ENCODE assay signal across 12 mouse cellular contexts in the genomic region with DNA sequence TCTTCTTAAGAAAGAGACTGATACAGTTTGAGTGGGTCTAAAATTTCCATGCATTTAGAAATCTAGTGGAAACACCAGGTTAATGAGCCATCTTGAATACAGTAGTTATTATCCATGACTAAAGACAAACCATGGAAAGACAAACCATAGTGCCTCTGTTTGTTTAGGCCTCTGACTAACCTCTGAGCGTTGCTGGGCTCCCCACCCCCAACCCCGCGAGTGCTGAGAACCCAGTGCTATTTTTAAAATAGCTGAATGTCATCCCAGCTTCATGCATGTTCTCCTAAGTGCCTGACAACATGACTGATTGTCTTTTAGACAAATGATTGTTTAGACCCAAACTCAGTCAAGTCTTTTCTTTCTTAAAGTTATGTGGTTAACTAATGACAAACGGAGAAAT. TPM values are rescaled to one million over a fixed set of nuclear protein-coding genes. Genes with fewer than 3 reads are reported as not detected.
DNase-seq lines count a peak whose midpoint lies in the region; ATAC-seq and TF ChIP-seq lines count a peak whose summit lies in the region.
"Had no signal": no experiment of that assay in that cellular context is flagged by ENCODE, and none has a peak within 500 bp of the region (broad histone marks: within the 10 kb centered on the region; RNA-seq: fewer than 3 reads in every experiment).

No protein-coding gene starts in this region.

- TF ChIP-seq CTCF in lung, postnatal 0 days (IDR thresholded peaks at IDR 0.05), result no peak
- no peak for TF ChIP-seq CTCF in cerebellum, adult 2 months (IDR thresholded peaks at IDR 0.05; ENCODE audit: borderline replicate concordance, insufficient read depth, low read depth, low read length)

- H3K9me3 ChIP-seq in lung, postnatal 0 days (ENCODE audit: low read length), result no peaks in the 10 kb centered on the region
- no peaks in the 10 kb centered on the region for H3K9me3 ChIP-seq in heart, embryonic 10.5 days
- H3K9me3 ChIP-seq: forebrain, embryonic 10.5 days had no signal

- ATAC-seq in lung, postnatal 0 days, result no peak

- H3K4me3 ChIP-seq in lung, postnatal 0 days (ENCODE audit: low read depth, low read length), result no peak overlapping the region
- H3K4me3 ChIP-seq in heart, embryonic 10.5 days, result no peak overlapping the region
- no peak overlapping the region for H3K4me3 ChIP-seq in cerebellum, adult 2 months (replicated peaks; ENCODE audit: insufficient read depth, low read depth, low read length)
- H3K4me3 ChIP-seq: forebrain, embryonic 10.5 days; left cerebral cortex, adult 2 months had no signal

- peak; percentile 12 for DNase-seq in lung, postnatal 0 days (ENCODE audit: low spot score)
- DNase-seq in lung, postnatal 36 days, result no peak
- peak; percentile 51 for DNase-seq in adrenal gland, postnatal 25 days
- no peak for DNase-seq in heart, embryonic 10.5 days (ENCODE audit: low spot score)
- peak; percentile 58 for DNase-seq in skeletal muscle tissue, adult 2 months (ENCODE audit: low read depth, low spot score)
- DNase-seq in embryo, embryonic 10 days (ENCODE audit: low spot score), result no peak
- no peak for DNase-seq in cerebellum, adult 2 months
- no peak for DNase-seq in testis, postnatal 14 days (ENCODE audit: low spot score)
- DNase-seq: kidney, adult 9 months had no signal

- H3K27me3 ChIP-seq in lung, postnatal 0 days (replicated peaks; ENCODE audit: insufficient read depth, low read length), result no peaks in the 10 kb centered on the region
- no peaks in the 10 kb centered on the region for H3K27me3 ChIP-seq in heart, embryonic 10.5 days (ENCODE audit: insufficient read depth, poor library complexity, severe bottlenecking)
- H3K27me3 ChIP-seq in cerebellum, adult 2 months (ENCODE audit: control insufficient read depth, insufficient read depth, low read length), result no peaks in the 10 kb centered on the region

- H3K36me3 ChIP-seq in lung, postnatal 0 days (ENCODE audit: insufficient read depth, low read length), result no peaks in the 10 kb centered on the region
- H3K36me3 ChIP-seq in heart, embryonic 10.5 days, result no peaks in the 10 kb centered on the region
- H3K36me3 ChIP-seq: forebrain, embryonic 10.5 days had no signal

- no peaks in the 10 kb centered on the region for H3K4me1 ChIP-seq in lung, postnatal 0 days (ENCODE audit: insufficient read depth, low read depth, low read length)
- peaks cover 31% of the 10 kb centered on the region for H3K4me1 ChIP-seq in heart, embryonic 10.5 days
- H3K4me1 ChIP-seq in cerebellum, adult 2 months (ENCODE audit: control insufficient read depth, insufficient read depth, low read length), result no peaks in the 10 kb centered on the region

- H3K9ac ChIP-seq in lung, postnatal 0 days (replicated peaks; ENCODE audit: low read depth), result no peak overlapping the region
- H3K9ac ChIP-seq: liver, embryonic 14.5 days had no signal

- TF ChIP-seq EP300 in lung, postnatal 0 days (IDR thresholded peaks at IDR 0.05), result no peak

- no peak overlapping the region for H3K4me2 ChIP-seq in lung, postnatal 0 days (replicated peaks; ENCODE audit: low read depth, low read length)

- no peak overlapping the region for H3K27ac ChIP-seq in lung, postnatal 0 days (ENCODE audit: low read length)
- H3K27ac ChIP-seq in heart, embryonic 10.5 days, result peak overlapping the region; percentile 83
- H3K27ac ChIP-seq in cerebellum, adult 2 months (ENCODE audit: insufficient read depth, low read length), result no peak overlapping the region
- H3K27ac ChIP-seq: forebrain, embryonic 10.5 days; left cerebral cortex, adult 2 months; liver, embryonic 14.5 days had no signal

- 19% methylated on average over 4 of the region's 4 CpGs for WGBS in lung, postnatal 0 days
- WGBS in heart, embryonic 10.5 days, result 15% methylated on average over 4 of the region's 4 CpGs
- WGBS in cerebellum, adult 2 months, result 64% methylated on average over 4 of the region's 4 CpGs

- TF ChIP-seq POLR2A in cerebellum, adult 2 months (IDR thresholded peaks at IDR 0.05; ENCODE audit: borderline replicate concordance, insufficient read depth, low read length), result no peak

RNA-seq across cellular contexts. Expression of a gene that starts 39.0 kb away (rescaled TPM):
- polyA plus RNA-seq in lung, postnatal 0 days (2015; fragmentation: Nextera tagmentation; extraction: Ambion mirVana), result 4.2 and 8.2 TPM in 2 replicates
- total RNA-seq in adrenal gland, postnatal 25 days (2021), result 8.9 and 12.9 TPM in 2 replicates
- polyA plus RNA-seq in heart, embryonic 10.5 days (2016; fragmentation: Nextera tagmentation; extraction: Ambion mirVana), result 7.0 and 7.3 TPM in 2 replicates
- 23.6 and 25.9 TPM in 2 replicates for polyA plus RNA-seq in cerebellum, adult 2 months (2012; rRNA removed)

RNA-seq across cellular contexts. Expression of a gene that starts 39.1 kb away (rescaled TPM):
- 7.7 and 9.0 TPM in 2 replicates for polyA plus RNA-seq in lung, postnatal 0 days (2015; fragmentation: Nextera tagmentation; extraction: Ambion mirVana)
- 13.8 and 14.5 TPM in 2 replicates for total RNA-seq in adrenal gland, postnatal 25 days (2021)
- 18.5 and 21.1 TPM in 2 replicates for polyA plus RNA-seq in heart, embryonic 10.5 days (2016; fragmentation: Nextera tagmentation; extraction: Ambion mirVana)
- 13.9 and 15.7 TPM in 2 replicates for polyA plus RNA-seq in cerebellum, adult 2 months (2012; rRNA removed)

Comparison
In these comparisons a context has a peak if more than half of its experiments do, and no peak if none do; other contexts are left out.
1. DNase-seq: peak in lung, postnatal 0 days (single experiment), adrenal gland, postnatal 25 days (single experiment) and skeletal muscle tissue, adult 2 months (single experiment); none in lung, postnatal 36 days (single experiment), heart, embryonic 10.5 days (single experiment), embryo, embryonic 10 days (single experiment), cerebellum, adult 2 months (0 of 2) and testis, postnatal 14 days (single experiment).